Mouse (Mus musculus) MEL (cell line): ENCODE measurements around the gene Ttpal. TPM values are rescaled to one million over a fixed set of nuclear protein-coding genes. Genes with fewer than 3 reads are reported as not detected.

ENCODE experiments used
- DNase-seq: peaks from one replicate; pipeline ENCODE4 v3.0.0; 2011; ENCODE audit warnings: low read depth, low spot score
- H3K27ac ChIP-seq: 2 replicates; pipeline ENCODE4 v1.5.1; 2012; ENCODE audit warnings: low read depth, mild to moderate bottlenecking, control low read depth, low read length, moderate library complexity; ENCODE audit not compliant: control insufficient read depth
- H3K27me3 ChIP-seq, 2 experiments: fragments of 150-350 bp in 1 of 2; sonication (generic) in 1 of 2; 2 replicates each; pipeline ENCODE4 v1.6.1; 2012; ENCODE audit warnings: low read length in 2 of 2, mild to moderate bottlenecking in 2 of 2, improper control_type of control experiment in 1 of 2, moderate library complexity in 1 of 2; ENCODE audit not compliant: insufficient read depth in 2 of 2, control insufficient read depth in 1 of 2
- H3K36me3 ChIP-seq, 2 experiments: 2 replicates each; pipeline ENCODE4 v1.6.1; 2012 to 2014; ENCODE audit warnings: low read length in 2 of 2, improper control_type of control experiment in 1 of 2, inconsistent platforms in 1 of 2, mild to moderate bottlenecking in 1 of 2; ENCODE audit not compliant: insufficient read depth in 2 of 2, control insufficient read depth in 1 of 2
- H3K4me1 ChIP-seq, 2 experiments: fragments of 150-350 bp in 1 of 2; sonication (generic) in 1 of 2; 2 replicates each; pipeline ENCODE4 v1.6.1; 2012; ENCODE audit warnings: low read length in 2 of 2, improper control_type of control experiment in 1 of 2, mild to moderate bottlenecking in 1 of 2; ENCODE audit not compliant: insufficient read depth in 2 of 2, control insufficient read depth in 1 of 2
- H3K4me3 ChIP-seq, 2 experiments: fragments of 150-350 bp in 1 of 2; sonication (generic) in 1 of 2; 2 replicates each; pipeline ENCODE4 v1.5.1; 2012; ENCODE audit warnings: low read depth in 2 of 2, low read length in 2 of 2, mild to moderate bottlenecking in 2 of 2, moderate library complexity in 2 of 2, control low read depth in 1 of 2, improper control_type of control experiment in 1 of 2; ENCODE audit not compliant: control insufficient read depth in 1 of 2, insufficient read depth in 1 of 2
- H3K79me2 ChIP-seq: 2 replicates; pipeline ENCODE4 v1.6.1; 2012; ENCODE audit warnings: mild to moderate bottlenecking, low read length, moderate library complexity; ENCODE audit not compliant: control insufficient read depth, poor library complexity, insufficient read depth
- H3K9ac ChIP-seq: 2 replicates; pipeline ENCODE4 v1.6.1; 2012; ENCODE audit warnings: low read depth, mild to moderate bottlenecking, control low read depth, low read length, moderate library complexity; ENCODE audit not compliant: control insufficient read depth, poor library complexity, severe bottlenecking
- H3K9me3 ChIP-seq: fragments of 150-350 bp; sonication (generic); replicated peaks from 2 replicates; pipeline ENCODE4 v1.6.1; 2012; ENCODE audit warnings: mild to moderate bottlenecking, low read length, improper control_type of control experiment, moderate library complexity; ENCODE audit not compliant: insufficient read depth
- CHD1 ChIP-seq: IDR thresholded peaks from 2 replicates; pipeline ENCODE4 v1.6.1; 2012; ENCODE audit warnings: low read depth, mild to moderate bottlenecking, inconsistent platforms, low read length, improper control_type of control experiment
- E2F4 ChIP-seq: IDR thresholded peaks from 2 replicates; pipeline ENCODE4 v1.6.1; 2011; ENCODE audit warnings: low read depth, low read length, improper control_type of control experiment, borderline replicate concordance
- ELF1 ChIP-seq: IDR thresholded peaks from 2 replicates; pipeline ENCODE4 v1.6.1; 2014; ENCODE audit warnings: low read depth, mild to moderate bottlenecking, inconsistent platforms, low read length, improper control_type of control experiment, moderate library complexity
- EP300 ChIP-seq, 2 experiments: IDR thresholded peaks; 2 replicates each; pipeline ENCODE4 v1.6.1; 2011; ENCODE audit warnings: improper control_type of control experiment in 2 of 2, low read length in 2 of 2, low read depth in 1 of 2, mild to moderate bottlenecking in 1 of 2
- ETS1 ChIP-seq: IDR thresholded peaks from 2 replicates; pipeline ENCODE4 v1.6.1; 2012; ENCODE audit warnings: low read depth, mild to moderate bottlenecking, inconsistent platforms, low read length, improper control_type of control experiment, moderate library complexity
- GABPA ChIP-seq: IDR thresholded peaks from 2 replicates; pipeline ENCODE4 v1.6.1; 2012; ENCODE audit warnings: low read depth, mild to moderate bottlenecking, inconsistent platforms, low read length, improper control_type of control experiment, moderate library complexity
- GATA1 ChIP-seq: IDR thresholded peaks from 2 replicates; pipeline ENCODE4 v1.6.1; 2011; ENCODE audit warnings: low read depth, low read length, improper control_type of control experiment
- HCFC1 ChIP-seq: IDR thresholded peaks from 2 replicates; pipeline ENCODE4 v1.6.1; 2012; ENCODE audit warnings: low read depth, mild to moderate bottlenecking, inconsistent platforms, low read length, improper control_type of control experiment, moderate library complexity
- KAT2A ChIP-seq: conservative IDR thresholded peaks from 2 replicates; pipeline ENCODE4 v1.6.1; 2012; ENCODE audit warnings: low read depth, low read length, improper control_type of control experiment, inconsistent platforms
- MAFK ChIP-seq: IDR thresholded peaks from 2 replicates; pipeline ENCODE4 v1.6.1; 2011; ENCODE audit warnings: low read depth, mild to moderate bottlenecking, low read length, improper control_type of control experiment, borderline replicate concordance
- MAX ChIP-seq: IDR thresholded peaks from 2 replicates; pipeline ENCODE4 v1.6.1; 2011; ENCODE audit warnings: low read length, improper control_type of control experiment
- MAZ ChIP-seq: IDR thresholded peaks from 2 replicates; pipeline ENCODE4 v1.6.1; 2012; ENCODE audit warnings: low read depth, mild to moderate bottlenecking, inconsistent platforms, low read length, improper control_type of control experiment
- MEF2A ChIP-seq: IDR thresholded peaks from 2 replicates; pipeline ENCODE4 v1.6.1; 2014; ENCODE audit warnings: low read depth, mild to moderate bottlenecking, inconsistent platforms, low read length, improper control_type of control experiment; ENCODE audit not compliant: poor library complexity, insufficient replicate concordance, severe bottlenecking; ENCODE audit errors: extremely low read depth
- MYC ChIP-seq: IDR thresholded peaks from 2 replicates; pipeline ENCODE4 v1.6.1; 2011; ENCODE audit warnings: low read depth, mild to moderate bottlenecking, low read length, improper control_type of control experiment, moderate library complexity
- NELFE ChIP-seq: IDR thresholded peaks from 2 replicates; pipeline ENCODE4 v1.6.1; 2011; ENCODE audit warnings: low read depth, low read length, improper control_type of control experiment
- NRF1 ChIP-seq: IDR thresholded peaks from 2 replicates; pipeline ENCODE4 v1.6.1; 2014; ENCODE audit warnings: low read depth, mild to moderate bottlenecking, inconsistent platforms, low read length, improper control_type of control experiment, moderate library complexity; ENCODE audit not compliant: poor library complexity, insufficient read depth, severe bottlenecking
- POLR2AphosphoS5 ChIP-seq: IDR thresholded peaks from 2 replicates; pipeline ENCODE4 v1.6.1; 2012; ENCODE audit warnings: low read depth, borderline replicate concordance, mild to moderate bottlenecking, inconsistent platforms, low read length, moderate library complexity, mixed read lengths
- RAD21 ChIP-seq: IDR thresholded peaks from 2 replicates; pipeline ENCODE4 v1.6.1; 2011; ENCODE audit warnings: mild to moderate bottlenecking, low read depth, low read length, improper control_type of control experiment
- RCOR1 ChIP-seq: IDR thresholded peaks from 2 replicates; pipeline ENCODE4 v1.6.1; 2012; ENCODE audit warnings: low read depth, mild to moderate bottlenecking, inconsistent platforms, low read length, improper control_type of control experiment
- SIN3A ChIP-seq: IDR thresholded peaks from 2 replicates; pipeline ENCODE4 v1.6.1; 2012; ENCODE audit warnings: low read length, improper control_type of control experiment, inconsistent platforms
- SMC3 ChIP-seq: IDR thresholded peaks from 2 replicates; pipeline ENCODE4 v1.6.1; 2011; ENCODE audit warnings: low read depth, low read length, improper control_type of control experiment
- TAL1 ChIP-seq: IDR thresholded peaks from 2 replicates; pipeline ENCODE4 v1.6.1; 2012; ENCODE audit warnings: mild to moderate bottlenecking, inconsistent platforms, low read length, moderate library complexity, mixed read lengths
- TBP ChIP-seq: IDR thresholded peaks from 2 replicates; pipeline ENCODE4 v1.8.0; 2011; ENCODE audit warnings: low read depth, low read length, improper control_type of control experiment
- TCF12 ChIP-seq: IDR thresholded peaks from 2 replicates; pipeline ENCODE4 v1.6.1; 2014; ENCODE audit warnings: low read depth, mild to moderate bottlenecking, inconsistent platforms, low read length, improper control_type of control experiment, moderate library complexity
- UBTF ChIP-seq: IDR thresholded peaks from 2 replicates; pipeline ENCODE4 v1.6.1; 2012; ENCODE audit warnings: low read depth, mild to moderate bottlenecking, inconsistent platforms, low read length, improper control_type of control experiment, moderate library complexity, borderline replicate concordance; ENCODE audit not compliant: insufficient read depth
- USF1 ChIP-seq: IDR thresholded peaks from 2 replicates; pipeline ENCODE4 v1.6.1; 2014; ENCODE audit warnings: low read depth, mild to moderate bottlenecking, inconsistent platforms, low read length, improper control_type of control experiment, moderate library complexity
- USF2 ChIP-seq, 2 experiments: IDR thresholded peaks; 2 replicates each; pipeline ENCODE4 v1.6.1; 2011 to 2012; ENCODE audit warnings: improper control_type of control experiment in 2 of 2, low read length in 2 of 2, borderline replicate concordance in 1 of 2, inconsistent platforms in 1 of 2, low read depth in 1 of 2, mild to moderate bottlenecking in 1 of 2; ENCODE audit not compliant: insufficient read depth in 1 of 2
- ZC3H11A ChIP-seq: IDR thresholded peaks from 2 replicates; pipeline ENCODE4 v1.6.1; 2012; ENCODE audit warnings: low read depth, mild to moderate bottlenecking, inconsistent platforms, low read length, improper control_type of control experiment
- ZMIZ1 ChIP-seq: IDR thresholded peaks from 2 replicates; pipeline ENCODE4 v1.6.1; 2012; ENCODE audit warnings: low read depth, mild to moderate bottlenecking, inconsistent platforms, low read length, improper control_type of control experiment, moderate library complexity
- polyA plus RNA-seq, 2 experiments: library from polyadenylated mRNA; stranded (reverse) in 1 of 2; unstranded in 1 of 2; fragments of >175 nt in 1 of 2; fragments of >200 nt in 1 of 2; gene quantifications; 2 replicates each; pipeline versions ENCODE4 v1.2.1 to v1.2.4; 2012; ENCODE audit warnings: low replicate concordance in 2 of 2, low read depth in 1 of 2; ENCODE audit not compliant: insufficient read length in 2 of 2, insufficient read depth in 1 of 2, missing spikeins in 1 of 2
- total RNA-seq: library from RNA; depleted of rRNA; stranded (reverse); fragments of 300-350 nt; gene quantifications from 2 replicates; pipeline ENCODE4 v1.2.3, GENCODE M21; 2012

Ttpal gene
- total and polyA plus RNA-seq, 3 experiments = 18.9 to 20.4 TPM; not detected in 1

GRCm38 (mm10) chr2:163587506-163587905, 14.6 kb upstream of the Ttpal start:
- no peak for TF ChIP-seq TCF12
- TF ChIP-seq CHD1 = no peak
- no peak for TF ChIP-seq HCFC1
- peaks cover 0 to 9% of the 10 kb centered on the region in 2 experiments; a peak in 2 of 4 replicates for H3K36me3 ChIP-seq
- H3K27me3 ChIP-seq = no peaks in the 10 kb centered on the region
- no peak overlapping the region for H3K27ac ChIP-seq
- no peaks in the 10 kb centered on the region for H3K9me3 ChIP-seq
- no peak for DNase-seq
- no peak overlapping the region for H3K4me3 ChIP-seq
- no peak overlapping the region for H3K9ac ChIP-seq
- H3K79me2 ChIP-seq = no peaks in the 10 kb centered on the region
- peaks cover 6 to 11% of the 10 kb centered on the region in 2 experiments; a peak in 2 of 4 replicates for H3K4me1 ChIP-seq

DNA sequence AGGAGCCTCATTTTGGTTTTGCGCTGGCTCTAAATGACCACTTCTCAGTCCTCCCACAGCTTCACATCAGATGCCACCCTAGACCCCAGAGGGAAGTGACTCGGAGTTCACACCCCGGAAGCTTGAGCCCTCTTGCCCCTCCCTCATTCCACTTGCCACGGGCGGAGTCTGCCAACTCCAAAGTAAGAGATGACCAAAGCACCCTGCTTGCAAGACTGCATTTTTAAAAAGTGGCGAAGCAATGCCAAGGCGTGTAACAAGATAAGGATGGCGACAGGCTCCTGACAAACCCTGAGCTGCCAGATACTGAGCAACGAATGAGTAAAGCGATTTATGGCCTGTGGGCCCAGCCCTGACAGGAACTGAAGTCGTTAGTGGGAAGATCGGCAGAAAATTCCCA, 11.9 kb upstream of the Ttpal start:
- Histone ChIP-seq H3K79me2 (no peaks in the 10 kb centered on the region), H3K27me3 (no peaks in the 10 kb centered on the region), H3K4me1 (peaks cover 6 to 14% of the 10 kb centered on the region in 2 experiments; a peak in 2 of 4 replicates), H3K9me3 (no peaks in the 10 kb centered on the region), H3K9ac (peak overlapping the region; percentile 20), H3K4me3 (peak overlapping the region; percentile 17 to 58), H3K36me3 (peaks cover 0 to 9% of the 10 kb centered on the region in 2 experiments; a peak in 2 of 4 replicates), H3K27ac (peak overlapping the region; percentile 20)
- DNase-seq = peak; percentile 66
- TF ChIP-seq UBTF (no peak), ZMIZ1 (0 out of 2 replicates have a peak, but pooled peaks have one; percentile 49), CHD1 (no peak), NELFE (peak; percentile 48; the same call in 1 of the 2 replicates), TCF12 (no peak; the same call in 1 of the 2 replicates), SIN3A (peak; percentile 43; the same call in 1 of the 2 replicates), GABPA (no peak), RAD21 (no peak), ETS1 (no peak), POLR2AphosphoS5 (no peak), USF1 (no peak), GATA1 (no peak), MYC (no peak), KAT2A (no peak), RCOR1 (no peak), HCFC1 (0 out of 2 replicates have a peak, but pooled peaks have one; percentile 49), ZC3H11A (no peak), MEF2A (no peak), NRF1 (no peak), MAZ (peak; percentile 56; the same call in 1 of the 2 replicates), TAL1 (no peak; the same call in 1 of the 2 replicates), SMC3 (no peak), USF2 (IDR thresholded peaks at IDR 0.05; ENCODE audit: borderline replicate concordance in 1 of 2, insufficient read depth in 1 of 2, low read depth in 1 of 2, low read length in 2 of 2) (no peak), E2F4 (no peak), TBP (no peak; the same call in 1 of the 2 replicates), EP300 (IDR thresholded peaks at IDR 0.05; ENCODE audit: low read depth in 1 of 2, low read length in 2 of 2) (peak in 1 of 2 experiments; percentile 55; a peak in 3 of 4 replicates), MAX (no peak), MAFK (no peak), ELF1 (peak; percentile 62; the same call in 1 of the 2 replicates)
